Mouse (Mus musculus): Measurements from ENCODE around the gene Ly6g6d. TPM values are rescaled to one million over a fixed set of nuclear protein-coding genes. Genes with fewer than 3 reads are reported as not detected.

The Ly6g6d gene
- polyA plus RNA-seq, 1 experiment from 2014 or later: 0.65 TPM

- Histone ChIP-seq H3K27ac (no peak overlapping the region), H3K9ac (no peak overlapping the region), H3K27me3 (no peaks in the 10 kb centered on the region), H3K4me3 (no peak overlapping the region), H3K4me1 (no peaks in the 10 kb centered on the region), H3K9me3 (no peaks in the 10 kb centered on the region), H3K36me3 (peaks cover 25% of the 10 kb centered on the region), H3K4me2 (replicated peaks) (no peak overlapping the region)
- no peak for ATAC-seq (ENCODE audit: low FRiP score, low read depth)
- 80% methylated on average over 9 of the region's 9 CpGs for WGBS
Observed at GRCm38 (mm10) chr17:35111774-35112173, 33.9 kb upstream of the Ly6g6d start.

GRCm38 (mm10) chr17:35108097-35108496 is 30.2 kb upstream of the Ly6g6d start, which contains the start of gene Ly6g5c:
Gene Ly6g5c, plus strand, starts transcription at chr17:35108279.
- H3K9ac ChIP-seq: no peak within 1 kb of the TSS
- H3K27ac ChIP-seq: no peak within 1 kb of the TSS
- ATAC-seq (ENCODE audit: low FRiP score, low read depth): no peak
- 76% methylated on average over 6 of the region's 6 CpGs for WGBS
- H3K4me1 ChIP-seq: no peaks in the 10 kb centered on the region; the same call in 1 of the 2 replicates
- no peak within 1 kb of the TSS for H3K4me3 ChIP-seq
- H3K4me2 ChIP-seq (replicated peaks): no peak within 1 kb of the TSS
- H3K9me3 ChIP-seq: no peaks in the 10 kb centered on the region
- H3K27me3 ChIP-seq: no peaks in the 10 kb centered on the region
- H3K36me3 ChIP-seq: peaks cover 13% of the 10 kb centered on the region

- Histone ChIP-seq H3K9me3 (no peaks in the 10 kb centered on the region), H3K4me2 (replicated peaks) (no peak overlapping the region), H3K4me1 (no peaks in the 10 kb centered on the region; the same call in 1 of the 2 replicates), H3K27me3 (no peaks in the 10 kb centered on the region), H3K27ac (no peak overlapping the region), H3K4me3 (no peak overlapping the region), H3K36me3 (peaks cover 29% of the 10 kb centered on the region), H3K9ac (no peak overlapping the region)
- WGBS: 72% methylated on average over 3 of the region's 3 CpGs
- ATAC-seq (ENCODE audit: low FRiP score, low read depth): no peak
Observed at GRCm38 (mm10) chr17:35106522-35106921, 28.7 kb upstream of the Ly6g6d start.

- Histone ChIP-seq H3K4me3 (no peak overlapping the region), H3K36me3 (peaks cover 35% of the 10 kb centered on the region), H3K27ac (no peak overlapping the region), H3K27me3 (no peaks in the 10 kb centered on the region), H3K9ac (no peak overlapping the region; the same call in 1 of the 2 replicates), H3K9me3 (no peaks in the 10 kb centered on the region), H3K4me2 (replicated peaks) (peak overlapping the region; percentile 32; the same call in 1 of the 2 replicates), H3K4me1 (no peaks in the 10 kb centered on the region; the same call in 1 of the 2 replicates)
- no peak for ATAC-seq (ENCODE audit: low FRiP score, low read depth)
- WGBS: 28% methylated on average over 13 of the region's 13 CpGs
Observed at GRCm38 (mm10) chr17:35105740-35106389, 28.0 kb upstream of the Ly6g6d start.

GRCm38 (mm10) chr17:35104754-35105153 is 26.9 kb upstream of the Ly6g6d start:
- no peak for ATAC-seq (ENCODE audit: low FRiP score, low read depth)
- Histone ChIP-seq H3K4me3 (no peak overlapping the region), H3K9me3 (no peaks in the 10 kb centered on the region), H3K27me3 (no peaks in the 10 kb centered on the region), H3K4me2 (replicated peaks) (no peak overlapping the region), H3K36me3 (peaks cover 46% of the 10 kb centered on the region), H3K4me1 (no peaks in the 10 kb centered on the region; the same call in 1 of the 2 replicates), H3K9ac (peak overlapping the region; percentile 31; the same call in 1 of the 2 replicates), H3K27ac (no peak overlapping the region; the same call in 1 of the 2 replicates)
- 81% methylated on average over 6 of the region's 6 CpGs for WGBS

GRCm38 (mm10) chr17:35104079-35104478 is 26.2 kb upstream of the Ly6g6d start:
- H3K4me1 ChIP-seq: no peaks in the 10 kb centered on the region; the same call in 1 of the 2 replicates
- H3K36me3 ChIP-seq: peaks cover 53% of the 10 kb centered on the region
- no peak overlapping the region for H3K27ac ChIP-seq
- no peak for ATAC-seq (ENCODE audit: low FRiP score, low read depth)
- H3K4me3 ChIP-seq: no peak overlapping the region
- H3K9ac ChIP-seq: no peak overlapping the region
- H3K9me3 ChIP-seq: no peaks in the 10 kb centered on the region
- H3K27me3 ChIP-seq: no peaks in the 10 kb centered on the region
- 89% methylated on average over 7 of the region's 7 CpGs for WGBS
- H3K4me2 ChIP-seq (replicated peaks): no peak overlapping the region

- no peak for ATAC-seq (ENCODE audit: low FRiP score, low read depth)
Observed at GRCm38 (mm10) chr17:35103221-35103690, 25.4 kb upstream of the Ly6g6d start.

GRCm38 (mm10) chr17:35102299-35102698 is 24.4 kb upstream of the Ly6g6d start:
- H3K27me3 ChIP-seq: no peaks in the 10 kb centered on the region
- WGBS: 70% methylated on average over 8 of the region's 8 CpGs
- H3K9me3 ChIP-seq: no peaks in the 10 kb centered on the region
- no peak overlapping the region for H3K4me3 ChIP-seq
- H3K9ac ChIP-seq: no peak overlapping the region
- H3K4me2 ChIP-seq (replicated peaks): no peak overlapping the region
- H3K27ac ChIP-seq: no peak overlapping the region
- peak; percentile 55; the same call in 1 of the 2 replicates for ATAC-seq (ENCODE audit: low FRiP score, low read depth)
- no peaks in the 10 kb centered on the region; the same call in 1 of the 2 replicates for H3K4me1 ChIP-seq
- peaks cover 71% of the 10 kb centered on the region for H3K36me3 ChIP-seq

More at GRCm38 (mm10) chr17:35103221-35103690, 25.4 kb upstream of the Ly6g6d start:
- Histone ChIP-seq H3K9me3 (no peaks in the 10 kb centered on the region), H3K36me3 (peaks cover 61% of the 10 kb centered on the region), H3K4me3 (no peak overlapping the region), H3K4me1 (no peaks in the 10 kb centered on the region; the same call in 1 of the 2 replicates), H3K4me2 (replicated peaks) (no peak overlapping the region), H3K27me3 (no peaks in the 10 kb centered on the region), H3K9ac (no peak overlapping the region), H3K27ac (no peak overlapping the region)
- WGBS: 74% methylated on average over 6 of the region's 6 CpGs

- H3K4me1 ChIP-seq: no peaks in the 10 kb centered on the region; the same call in 1 of the 2 replicates
- no peak for ATAC-seq (ENCODE audit: low FRiP score, low read depth)
- WGBS: 90% methylated on average over 11 of the region's 11 CpGs
- no peak overlapping the region for H3K4me3 ChIP-seq
- H3K36me3 ChIP-seq: peaks cover 82% of the 10 kb centered on the region
- no peaks in the 10 kb centered on the region for H3K27me3 ChIP-seq
- H3K9me3 ChIP-seq: no peaks in the 10 kb centered on the region
- H3K4me2 ChIP-seq (replicated peaks): no peak overlapping the region
- no peak overlapping the region; the same call in 1 of the 2 replicates for H3K9ac ChIP-seq
- H3K27ac ChIP-seq: no peak overlapping the region
Observed at GRCm38 (mm10) chr17:35101161-35101560, 23.3 kb upstream of the Ly6g6d start.

GRCm38 (mm10) chr17:35100196-35100765 is 22.4 kb upstream of the Ly6g6d start:
- no peaks in the 10 kb centered on the region for H3K9me3 ChIP-seq
- H3K27ac ChIP-seq: no peak overlapping the region
- no peaks in the 10 kb centered on the region for H3K27me3 ChIP-seq
- ATAC-seq (ENCODE audit: low FRiP score, low read depth): no peak
- H3K4me1 ChIP-seq: no peaks in the 10 kb centered on the region
- WGBS: 82% methylated on average over 10 of the region's 10 CpGs
- no peak overlapping the region for H3K4me2 ChIP-seq (replicated peaks)
- H3K4me3 ChIP-seq: no peak overlapping the region
- H3K36me3 ChIP-seq: peaks cover 91% of the 10 kb centered on the region
- no peak overlapping the region for H3K9ac ChIP-seq

- H3K9me3 ChIP-seq: no peaks in the 10 kb centered on the region
- no peak for ATAC-seq (ENCODE audit: low FRiP score, low read depth)
- H3K4me1 ChIP-seq: no peaks in the 10 kb centered on the region
- no peak overlapping the region for H3K4me3 ChIP-seq
- no peak overlapping the region for H3K4me2 ChIP-seq (replicated peaks)
- no peak overlapping the region for H3K27ac ChIP-seq
- H3K36me3 ChIP-seq: peaks cover 99% of the 10 kb centered on the region
- H3K27me3 ChIP-seq: no peaks in the 10 kb centered on the region
- H3K9ac ChIP-seq: no peak overlapping the region
- 89% methylated on average over 12 of the region's 12 CpGs for WGBS
Observed at GRCm38 (mm10) chr17:35097164-35097655, 19.3 kb upstream of the Ly6g6d start.

GRCm38 (mm10) chr17:35096597-35096996 is 18.7 kb upstream of the Ly6g6d start:
- no peak overlapping the region for H3K27ac ChIP-seq
- H3K4me3 ChIP-seq: no peak overlapping the region

More at GRCm38 (mm10) chr17:35096597-35096996, 18.7 kb upstream of the Ly6g6d start:
- 88% methylated on average over 12 of the region's 12 CpGs for WGBS
- Histone ChIP-seq H3K9ac (peak overlapping the region; percentile 31; the same call in 1 of the 2 replicates), H3K9me3 (no peaks in the 10 kb centered on the region), H3K27me3 (no peaks in the 10 kb centered on the region), H3K4me1 (no peaks in the 10 kb centered on the region), H3K36me3 (peaks cover 97% of the 10 kb centered on the region), H3K4me2 (replicated peaks) (no peak overlapping the region)
- ATAC-seq (ENCODE audit: low FRiP score, low read depth): no peak
